Mouse (Mus musculus) heart, embryonic 14.5 days (tissue): Measurements from ENCODE around the gene Tbc1d10b. TPM values are rescaled to one million over a fixed set of nuclear protein-coding genes. Genes with fewer than 3 reads are reported as not detected.
A peak's percentile ranks its signal among the peaks of the same experiment; 100 is the strongest.

ENCODE experiments used
- ATAC-seq: fragments of 200-750 bp; cut with Nextera tagmentation; 2 replicates; pipeline ENCODE4 v1.8.0; 2017; ENCODE audit warnings: low read depth, moderate TSS enrichment; ENCODE audit not compliant: insufficient number of reproducible peaks, insufficient read depth, low FRiP score
- H3K27ac ChIP-seq, 2 experiments: fragments of 200-500 bp in 1 of 2; fragments of 300-500 bp in 1 of 2; sonication (generic) in 1 of 2; replicated peaks in 1 of 2; 2 replicates each; pipeline ENCODE4 v1.5.1; 2012 to 2014; ENCODE audit warnings: low read depth in 2 of 2, low read length in 2 of 2, control low read depth in 1 of 2, mild to moderate bottlenecking in 1 of 2, mixed read lengths in 1 of 2; ENCODE audit not compliant: control insufficient read depth in 1 of 2, insufficient read depth in 1 of 2
- H3K27me3 ChIP-seq: fragments of 300-500 bp; sonication (generic); 2 replicates; pipeline ENCODE4 v1.6.1; 2014; ENCODE audit warnings: mild to moderate bottlenecking, low read length, control low read depth; ENCODE audit not compliant: control insufficient read depth, insufficient read depth
- H3K36me3 ChIP-seq: fragments of 300-500 bp; sonication (generic); 2 replicates; pipeline ENCODE4 v1.6.1; 2014; ENCODE audit warnings: mild to moderate bottlenecking, control low read depth, low read length, mixed read lengths; ENCODE audit not compliant: control insufficient read depth, insufficient read depth
- H3K4me1 ChIP-seq, 2 experiments: fragments of 200-500 bp in 1 of 2; fragments of 300-500 bp in 1 of 2; sonication (generic) in 1 of 2; 2 replicates each; pipeline ENCODE4 v1.6.1; 2012 to 2014; ENCODE audit warnings: low read length in 2 of 2, control low read depth in 1 of 2, mixed read lengths in 1 of 2; ENCODE audit not compliant: control insufficient read depth in 2 of 2, insufficient read depth in 2 of 2
- H3K4me2 ChIP-seq: fragments of 300-500 bp; sonication (generic); 2 replicates; pipeline ENCODE4 v1.6.1; 2014; ENCODE audit warnings: mild to moderate bottlenecking, low read length
- H3K4me3 ChIP-seq, 2 experiments: fragments of 200-500 bp in 1 of 2; fragments of 300-500 bp in 1 of 2; sonication (generic) in 1 of 2; 2 replicates each; pipeline ENCODE4 v1.5.1; 2012 to 2014; ENCODE audit warnings: low read length in 2 of 2, mild to moderate bottlenecking in 2 of 2, control low read depth in 1 of 2, low read depth in 1 of 2, moderate library complexity in 1 of 2; ENCODE audit not compliant: control insufficient read depth in 1 of 2, insufficient read depth in 1 of 2
- H3K9ac ChIP-seq: fragments of 300-500 bp; sonication (generic); 2 replicates; pipeline ENCODE4 v1.6.1; 2014; ENCODE audit warnings: mild to moderate bottlenecking, low read length
- H3K9me3 ChIP-seq: fragments of 300-500 bp; sonication (generic); 2 replicates; pipeline ENCODE4 v1.6.1; 2016; ENCODE audit warnings: low read length, control low read depth; ENCODE audit not compliant: control insufficient read depth
- WGBS: fragments of 180-500 bp; shearing (Covaris S2); extraction: QIAGEN DNeasy Blood & Tissue Kit; methylation state at CpG from one replicate; pipeline ENCODE4 v1.1.7; 2014; 5-methylcytosine and 5-hydroxymethylcytosine counted together
- polyA plus RNA-seq: library from polyadenylated mRNA; unstranded; fragments of >200 nt; fragmentation: Nextera tagmentation; extraction: Ambion mirVana; gene quantifications from 2 replicates; pipeline ENCODE4 v1.2.1, GENCODE M21; 2014

Tbc1d10b gene
- polyA plus RNA-seq, 1 experiment from 2014 or later = 20.2 TPM

- peak overlapping the region in 1 of 2 experiments; percentile 82; a peak in 2 of 4 replicates for H3K27ac ChIP-seq
- H3K4me1 ChIP-seq = peaks cover 12 to 39% of the 10 kb centered on the region in 2 experiments
- 87% methylated on average over 5 of the region's 5 CpGs for WGBS
- no peaks in the 10 kb centered on the region for H3K9me3 ChIP-seq
- peak overlapping the region; percentile 76 for H3K4me2 ChIP-seq
- no peaks in the 10 kb centered on the region for H3K27me3 ChIP-seq
- H3K36me3 ChIP-seq = peaks cover 6% of the 10 kb centered on the region; the same call in 1 of the 2 replicates
- H3K9ac ChIP-seq = peak overlapping the region; percentile 64
- H3K4me3 ChIP-seq = no peak overlapping the region
- no peak for ATAC-seq
Observed at GRCm38 (mm10) chr7:127209851-127210250, 1.6 kb upstream of the Tbc1d10b start.

DNA sequence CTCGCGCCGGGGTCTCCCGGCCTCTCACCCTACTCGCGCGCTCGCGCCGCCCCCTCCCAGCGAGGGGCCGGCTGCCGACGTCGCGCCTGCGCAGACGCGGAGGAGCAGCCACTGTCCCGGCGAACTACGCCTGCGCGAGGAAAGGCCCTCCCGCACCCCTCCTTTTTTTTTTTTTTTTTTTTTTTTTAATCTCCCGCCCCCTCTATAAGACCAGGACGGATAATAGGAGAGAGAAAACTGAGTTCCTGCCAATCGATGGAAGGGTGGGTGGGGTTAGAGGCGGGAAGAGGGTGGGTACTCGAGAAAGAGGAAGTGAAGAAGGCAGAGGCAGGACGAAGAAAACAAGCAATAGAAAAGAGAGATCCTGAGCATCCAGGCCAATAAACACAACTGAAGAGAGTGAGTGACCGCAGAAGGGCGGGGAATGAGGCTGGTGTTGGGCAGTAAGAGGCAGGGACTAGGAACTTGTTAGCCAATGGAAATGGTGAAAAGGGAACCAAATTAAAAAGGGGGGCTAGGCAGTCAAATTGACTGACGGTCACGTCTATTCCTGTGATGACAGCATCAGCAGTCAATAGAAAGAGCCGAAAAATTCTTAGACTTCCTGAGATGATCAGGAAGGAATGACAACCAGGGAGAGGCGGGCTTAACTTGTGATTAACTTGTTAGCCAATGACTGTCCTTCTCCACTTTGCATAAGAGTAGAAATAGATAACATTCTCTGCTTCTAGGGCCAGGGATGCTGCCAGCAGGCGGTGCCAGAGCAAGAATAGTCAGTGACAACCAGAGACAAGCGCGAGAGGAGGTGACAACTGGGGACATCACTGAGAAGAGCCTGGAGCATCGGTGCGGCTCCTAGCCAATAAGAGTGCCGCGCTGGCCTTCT is 528 bp upstream of the Tbc1d10b start, which contains the start of gene Mylpf:
Mylpf (plus strand) TSS at position 338 of the 886 bp plus-strand sequence.
- ATAC-seq = peak; percentile 92
- Histone ChIP-seq H3K4me2 (peak within 1 kb of the TSS; percentile 96), H3K36me3 (peaks cover 14% of the 10 kb centered on the region), H3K27me3 (no peaks in the 10 kb centered on the region), H3K4me3 (peak within 1 kb of the TSS; percentile 92), H3K4me1 (peaks cover 8 to 31% of the 10 kb centered on the region in 2 experiments), H3K9me3 (no peaks in the 10 kb centered on the region), H3K9ac (peak within 1 kb of the TSS; percentile 97), H3K27ac (peak within 1 kb of the TSS; percentile 82 to 86)
- WGBS = 1% methylated on average over 28 of the region's 44 CpGs

GRCm38 (mm10) chr7:127207374-127208294 is 634 bp downstream of the Tbc1d10b start:
- Histone ChIP-seq H3K36me3 (peaks cover 26% of the 10 kb centered on the region), H3K4me2 (peak overlapping the region; percentile 96), H3K9ac (peak overlapping the region; percentile 97), H3K4me3 (peak overlapping the region; percentile 92), H3K27ac (peak overlapping the region; percentile 79 to 82), H3K9me3 (no peaks in the 10 kb centered on the region), H3K27me3 (no peaks in the 10 kb centered on the region), H3K4me1 (peaks cover 8 to 29% of the 10 kb centered on the region in 2 experiments)
- under 1% methylated on average over 50 of the region's 53 CpGs for WGBS
- no peak for ATAC-seq

DNA sequence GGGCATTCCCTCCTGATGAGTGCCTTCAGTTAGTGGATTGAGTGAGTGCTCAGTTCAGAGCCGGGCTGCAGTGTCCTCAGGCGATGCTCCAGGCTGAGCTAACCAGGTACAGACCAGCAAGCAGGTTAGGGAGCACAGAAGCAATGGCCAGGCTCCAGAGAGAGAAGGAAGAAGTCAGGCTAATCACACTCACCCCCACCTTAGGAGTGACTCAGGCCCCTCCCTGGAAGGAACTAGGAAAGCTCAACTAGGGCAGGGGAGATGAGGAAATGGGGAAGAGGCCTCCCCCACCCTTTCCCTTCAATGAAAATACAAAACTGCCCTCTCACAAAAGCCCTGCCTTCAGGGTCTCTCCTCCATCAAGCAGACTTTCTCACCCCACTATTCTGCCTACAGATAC is 1.7 kb downstream of the Tbc1d10b start:
- ATAC-seq = no peak
- Histone ChIP-seq H3K27ac (peak overlapping the region in 1 of 2 experiments; percentile 82; a peak in 1 of 4 replicates), H3K36me3 (peaks cover 36% of the 10 kb centered on the region), H3K4me2 (peak overlapping the region; percentile 96), H3K4me1 (peaks cover 8 to 29% of the 10 kb centered on the region in 2 experiments), H3K27me3 (no peaks in the 10 kb centered on the region), H3K9me3 (no peaks in the 10 kb centered on the region), H3K9ac (peak overlapping the region; percentile 97), H3K4me3 (peak overlapping the region; percentile 92)
- WGBS = 50% methylated on average over 2 of the region's 2 CpGs

DNA sequence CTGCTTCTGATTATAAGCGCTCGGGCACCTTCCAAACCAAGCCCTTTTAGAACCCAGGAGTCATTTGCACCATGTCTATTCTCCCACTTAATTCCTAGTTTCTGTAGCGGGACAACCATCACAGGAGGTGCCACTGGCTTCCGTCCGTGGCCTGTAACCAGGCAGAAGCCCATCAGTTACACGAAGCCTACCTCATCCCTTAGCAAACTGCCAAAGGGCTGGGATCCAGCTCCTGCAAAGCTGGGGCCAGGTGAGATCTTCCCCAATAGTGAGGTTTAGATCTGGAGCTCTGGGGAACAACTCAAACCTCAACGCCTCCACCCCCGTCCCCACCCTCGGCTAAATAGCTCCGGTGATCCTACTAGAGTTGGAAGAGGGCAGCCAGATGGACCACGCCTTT is 11.8 kb downstream of the Tbc1d10b start:
- no peak for ATAC-seq
- no peaks in the 10 kb centered on the region for H3K9me3 ChIP-seq
- peak overlapping the region; percentile 80 for H3K9ac ChIP-seq
- H3K4me3 ChIP-seq = peak overlapping the region; percentile 78 to 81
- H3K27me3 ChIP-seq = no peaks in the 10 kb centered on the region
- H3K4me1 ChIP-seq = peaks cover 16 to 19% of the 10 kb centered on the region in 2 experiments
- H3K27ac ChIP-seq = peak overlapping the region; percentile 90 to 94
- 54% methylated on average over 11 of the region's 11 CpGs for WGBS
- H3K36me3 ChIP-seq = peaks cover 82% of the 10 kb centered on the region
- H3K4me2 ChIP-seq = peak overlapping the region; percentile 92

GRCm38 (mm10) chr7:127195544-127196295 is 12.5 kb downstream of the Tbc1d10b start, which contains the start of gene Cd2bp2:
TSS of gene Cd2bp2 (minus strand) at chr7:127196050.
- Histone ChIP-seq H3K27me3 (no peaks in the 10 kb centered on the region), H3K9me3 (no peaks in the 10 kb centered on the region), H3K4me2 (peak within 1 kb of the TSS; percentile 92), H3K9ac (peak within 1 kb of the TSS; percentile 86), H3K4me1 (peaks cover 16 to 19% of the 10 kb centered on the region in 2 experiments), H3K36me3 (peaks cover 80% of the 10 kb centered on the region), H3K27ac (peak within 1 kb of the TSS; percentile 90 to 94), H3K4me3 (peak within 1 kb of the TSS; percentile 81 to 99)
- peak; percentile 92 for ATAC-seq
- WGBS = under 1% methylated on average over 51 of the region's 51 CpGs
